Mouse (Mus musculus): ENCODE data around the gene Olfr963.
A peak's percentile ranks its signal among the peaks of the same experiment; 100 is the strongest.
"Not testable (repeated sequence)": the region's sequence is repeated elsewhere in the genome, so short reads cannot be mapped to it uniquely, and the experiment has no call there.

Gene Olfr963

GRCm38 (mm10) chr9:39666905-39667304, at the start of gene Olfr963:
Gene Olfr963 (plus strand): TSS chr9:39667205.
- no peak for ATAC-seq (ENCODE audit: low TSS enrichment)

DNA sequence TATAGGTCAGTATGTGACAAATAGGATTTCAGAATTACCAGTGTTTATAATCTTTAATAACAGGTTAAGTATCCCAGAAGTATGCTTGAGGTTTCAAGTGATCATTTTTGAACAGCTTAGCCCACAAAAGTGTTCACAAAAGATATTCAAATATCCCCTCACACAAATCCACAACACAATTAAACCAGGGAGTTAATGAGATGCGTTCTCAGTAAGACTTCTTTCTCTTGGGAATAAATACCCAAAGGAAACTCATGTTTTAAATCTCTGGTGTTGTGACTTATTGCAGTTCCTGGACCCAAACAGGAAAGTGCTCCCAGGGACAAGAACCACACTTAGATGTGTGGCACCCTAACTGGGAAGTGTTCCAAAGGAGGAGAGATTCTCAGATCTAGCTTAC, 45.9 kb upstream of the Olfr963 start, which contains the start of gene Olfr960:
Gene Olfr960 (plus strand): TSS at position 301 of the 400 bp plus-strand sequence.
- no peak for ATAC-seq (ENCODE audit: low TSS enrichment)

DNA sequence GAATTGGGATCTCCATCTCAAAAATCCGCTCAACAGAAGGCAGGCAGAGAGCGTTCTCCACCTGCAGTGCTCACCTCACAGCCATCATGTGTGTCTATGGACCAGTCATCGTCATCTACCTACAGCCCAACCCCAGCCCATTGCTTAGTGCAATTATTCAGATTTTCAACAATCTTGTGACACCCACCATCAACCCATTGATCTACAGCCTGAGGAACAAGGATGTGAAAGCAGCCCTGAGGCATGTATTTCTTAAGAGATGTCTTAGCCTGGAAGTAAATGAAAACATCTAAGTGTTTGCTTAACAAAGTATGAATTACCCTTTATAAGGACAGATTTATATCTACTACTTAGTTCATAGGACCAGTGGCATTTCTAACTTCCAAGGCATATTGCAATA, 43.2 kb upstream of the Olfr963 start:
- no peak for ATAC-seq (ENCODE audit: low TSS enrichment)

- ATAC-seq (ENCODE audit: low TSS enrichment) = no peak
Observed at GRCm38 (mm10) chr9:39624711-39625110, 42.3 kb upstream of the Olfr963 start.

- no peak for ATAC-seq (ENCODE audit: low TSS enrichment)
Observed at GRCm38 (mm10) chr9:39629069-39629468, 37.9 kb upstream of the Olfr963 start.

GRCm38 (mm10) chr9:39633913-39634594, 33.0 kb upstream of the Olfr963 start:
- ATAC-seq (ENCODE audit: low TSS enrichment) = 0 out of 2 replicates have a peak, but pooled peaks have one; percentile 57

- ATAC-seq (ENCODE audit: low TSS enrichment) = no peak
Observed at GRCm38 (mm10) chr9:39644785-39645184, 22.2 kb upstream of the Olfr963 start, which contains the start of gene Olfr961. Gene Olfr961 (plus strand): TSS chr9:39645085.

- ATAC-seq (ENCODE audit: low TSS enrichment) = no peak
Observed at GRCm38 (mm10) chr9:39647382-39647781, 19.6 kb upstream of the Olfr963 start.

DNA sequence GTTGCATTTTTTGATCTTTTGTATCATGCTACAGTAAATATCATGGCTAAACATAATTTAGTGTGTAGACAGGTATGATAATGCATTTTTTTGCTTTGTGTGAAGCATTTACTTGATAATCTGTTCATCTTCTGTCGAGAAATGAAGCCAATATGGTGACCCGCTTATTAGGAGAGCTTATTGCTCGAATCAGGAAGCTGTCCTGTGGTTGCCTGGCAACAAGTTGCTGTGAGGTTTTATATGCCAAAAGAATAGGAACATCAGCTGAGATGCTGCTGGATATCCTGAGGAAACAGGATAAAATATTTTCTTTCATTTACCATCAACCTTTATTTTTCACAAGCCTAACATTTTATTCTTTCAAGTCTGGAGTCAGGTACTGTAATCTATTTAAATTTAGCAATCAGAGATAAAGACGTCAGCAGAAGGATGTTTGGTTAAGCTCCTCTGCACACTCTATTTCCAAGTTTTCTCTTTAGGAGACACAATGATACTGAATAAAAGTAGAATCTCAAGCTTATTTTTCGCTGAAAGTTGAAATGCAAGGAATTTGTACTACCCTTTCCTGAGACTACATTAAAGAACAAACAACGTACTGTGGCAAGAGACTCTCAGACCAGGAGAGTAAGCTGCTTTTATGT, 12.1 kb upstream of the Olfr963 start:
- no peak for ATAC-seq (ENCODE audit: low TSS enrichment)

DNA sequence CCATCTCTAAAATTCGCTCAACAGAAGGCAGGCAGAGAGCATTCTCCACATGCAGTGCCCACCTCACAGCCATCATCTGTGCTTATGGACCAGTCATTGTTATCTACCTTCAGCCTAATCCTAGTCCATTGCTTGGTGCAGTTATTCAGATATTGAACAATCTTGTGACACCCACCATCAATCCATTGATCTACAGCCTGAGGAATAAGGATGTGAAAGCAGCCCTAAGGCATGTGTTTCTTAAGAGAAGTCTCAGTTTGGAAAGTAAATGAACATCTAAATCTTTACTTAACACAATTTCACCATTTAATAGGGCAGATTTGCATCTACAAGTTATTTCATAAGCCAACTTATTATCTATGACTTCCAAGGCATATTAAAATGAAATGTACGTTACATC, 2.7 kb downstream of the Olfr963 start:
- ATAC-seq (ENCODE audit: low TSS enrichment) = no peak

DNA sequence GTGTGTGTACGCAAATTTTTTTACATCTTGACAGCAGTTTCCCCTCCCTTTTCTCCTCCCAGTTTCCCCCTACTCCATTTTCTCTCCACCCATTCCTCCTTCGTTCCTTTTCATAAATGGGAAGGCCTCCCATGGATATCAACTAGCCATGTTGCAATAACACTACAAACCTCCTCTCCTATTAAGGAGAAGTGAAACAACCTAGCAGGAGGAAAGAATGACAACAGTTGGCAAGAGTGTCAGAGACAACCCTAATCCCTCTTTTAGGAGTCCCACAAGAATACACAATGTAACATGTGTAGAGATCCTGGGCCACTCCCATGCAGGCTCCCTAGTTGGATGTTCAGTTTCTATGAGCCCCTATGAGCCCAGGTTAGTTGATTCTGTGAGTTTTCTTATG, 7.8 kb downstream of the Olfr963 start:
- ATAC-seq (ENCODE audit: low TSS enrichment) = no peak

GRCm38 (mm10) chr9:39678557-39678956, 11.6 kb downstream of the Olfr963 start:
- ATAC-seq (ENCODE audit: low TSS enrichment) = no peak

- no peak for ATAC-seq (ENCODE audit: low TSS enrichment)
Observed at GRCm38 (mm10) chr9:39679280-39679679, 12.3 kb downstream of the Olfr963 start.

DNA sequence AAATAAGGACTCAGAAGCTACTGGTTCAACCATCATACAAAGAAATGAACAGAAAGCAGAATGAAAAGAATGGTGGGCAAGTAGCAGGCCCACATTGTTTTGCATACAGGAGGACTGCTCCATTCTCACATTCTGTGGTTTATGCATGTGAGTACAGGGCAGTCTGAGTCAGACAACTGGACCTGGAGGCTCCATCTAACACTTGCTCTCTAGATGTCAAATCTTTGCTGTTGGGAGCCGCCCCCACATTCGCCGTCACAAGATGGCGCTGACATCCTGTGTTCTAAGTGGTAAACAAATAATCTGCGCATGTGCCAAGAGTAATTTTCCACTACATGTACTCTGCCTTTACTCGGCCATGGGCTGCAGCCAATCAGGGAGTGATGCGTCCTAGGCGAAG, 34.1 kb downstream of the Olfr963 start:
- ATAC-seq (ENCODE audit: low TSS enrichment) = not testable (repeated sequence)

DNA sequence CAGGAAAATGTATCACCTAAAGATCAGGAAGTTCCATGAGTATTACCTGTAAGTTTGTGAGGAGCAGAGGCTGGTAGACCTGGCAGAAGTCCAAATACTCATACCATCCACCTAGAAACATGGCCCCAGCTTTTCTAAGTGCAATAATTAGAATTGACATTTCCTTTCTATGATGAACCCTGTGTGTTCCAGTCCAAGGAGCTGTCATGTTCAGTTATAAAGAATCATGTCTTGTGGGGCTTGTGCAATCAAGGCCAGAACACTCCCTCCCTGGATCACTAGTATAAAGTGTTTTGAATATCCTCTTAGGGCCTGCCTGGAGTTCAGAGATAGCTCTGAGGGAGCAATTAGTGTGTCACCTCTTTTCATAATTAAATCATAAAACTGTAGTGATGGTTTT, 40.0 kb downstream of the Olfr963 start, which contains the start of gene Olfr149:
Gene Olfr149 (minus strand): TSS at position 101 of the 400 bp plus-strand sequence.
- ATAC-seq (ENCODE audit: low TSS enrichment) = no peak

GRCm38 (mm10) chr9:39708958-39709357, 42.0 kb downstream of the Olfr963 start:
- ATAC-seq (ENCODE audit: low TSS enrichment) = no peak

DNA sequence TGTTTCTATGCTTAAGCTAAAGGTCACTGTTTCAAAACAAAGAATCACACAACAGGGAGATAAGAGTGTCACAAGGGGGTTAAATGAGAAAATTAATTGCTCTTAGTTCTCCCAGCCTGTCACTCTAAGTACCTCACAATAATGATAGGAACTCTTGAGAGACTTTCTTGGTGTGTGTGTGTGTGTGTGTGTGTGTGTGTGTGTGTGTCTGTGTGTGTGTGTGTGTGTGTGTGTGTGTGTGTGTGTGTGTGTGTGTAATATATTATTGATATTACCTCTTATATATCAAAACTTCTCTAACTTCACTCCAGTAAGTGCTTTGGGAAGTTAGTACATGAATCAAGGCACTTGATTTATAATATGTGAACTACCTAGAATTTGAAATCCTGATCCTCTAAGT, 44.0 kb downstream of the Olfr963 start, which contains the start of gene Olfr965:
Gene Olfr965 (plus strand): TSS at position 301 of the 400 bp plus-strand sequence.
- ATAC-seq (ENCODE audit: low TSS enrichment) = no peak
